Mouse (Mus musculus) stomach, postnatal 0 days (tissue): ENCODE results near the gene BC034090.

Experiments
- CTCF ChIP-seq: IDR thresholded peaks from 2 replicates; pipeline ENCODE4 v1.5.1; 2016; ENCODE audit warnings: antibody characterized with exemption, low read depth, mild to moderate bottlenecking, moderate library complexity
- EP300 ChIP-seq: optimal IDR thresholded peaks from 2 replicates; pipeline ENCODE3; 2016; ENCODE audit warnings: antibody characterized with exemption

- TF ChIP-seq CTCF (no peak), EP300 (no peak)
Observed at GRCm38 (mm10) chr1:155235641-155236040, 8.6 kb downstream of the BC034090 start.
